Mouse (Mus musculus) skeletal muscle tissue, adult 2 months (tissue): ENCODE results near the gene Rbm28.

Source experiments
- DNase-seq: peaks from one replicate; pipeline ENCODE4 v3.0.0-alpha.2; 2012; ENCODE audit warnings: low read depth, low spot score

Gene Rbm28

DNA sequence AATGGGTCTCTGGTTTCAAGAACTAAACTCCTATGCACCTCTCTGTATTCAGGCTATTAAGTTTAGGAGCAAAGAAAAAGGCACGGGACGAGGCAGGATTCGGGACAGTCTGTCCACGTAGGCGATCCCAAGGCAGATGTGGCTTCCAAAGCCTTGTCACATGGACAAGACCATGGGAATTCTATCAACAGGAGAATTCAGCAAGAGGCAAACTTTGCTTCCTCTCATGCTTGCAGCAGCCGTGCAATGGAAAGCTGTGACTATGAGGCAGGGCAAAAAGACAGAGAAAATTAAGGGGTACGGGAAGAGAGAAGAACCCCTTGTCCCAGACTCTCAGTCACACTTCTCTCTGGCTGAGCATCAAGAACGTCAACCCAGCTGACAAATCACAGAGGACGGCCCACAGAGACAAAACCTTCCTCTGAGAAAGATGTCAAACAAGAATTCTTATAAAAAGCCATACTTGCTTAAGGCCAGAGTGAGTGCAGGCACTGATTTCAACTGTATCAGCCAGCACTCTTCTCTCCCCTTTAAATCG, 82.9 kb downstream of the Rbm28 start:
- peak; percentile 11 for DNase-seq

DNA sequence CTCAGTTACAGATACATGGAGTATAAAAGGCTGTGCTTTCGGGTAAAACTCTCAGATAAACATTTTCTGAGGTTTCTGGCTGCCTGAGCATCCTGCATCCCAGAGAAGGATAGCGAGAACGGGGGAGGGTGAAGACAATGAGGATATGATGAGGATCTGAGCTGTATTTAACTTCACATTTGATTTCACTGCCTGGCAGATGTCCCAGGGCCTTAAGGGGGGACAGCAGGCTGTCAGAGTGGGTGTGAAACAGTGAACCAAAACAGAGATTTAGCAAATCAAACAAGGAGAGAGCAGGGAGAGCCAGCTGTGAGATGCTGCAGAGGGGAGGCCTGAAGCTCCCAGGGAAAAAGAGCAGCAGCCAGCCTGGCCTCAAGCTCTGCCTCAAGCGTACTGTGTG, 85.5 kb downstream of the Rbm28 start:
- DNase-seq = no peak

DNA sequence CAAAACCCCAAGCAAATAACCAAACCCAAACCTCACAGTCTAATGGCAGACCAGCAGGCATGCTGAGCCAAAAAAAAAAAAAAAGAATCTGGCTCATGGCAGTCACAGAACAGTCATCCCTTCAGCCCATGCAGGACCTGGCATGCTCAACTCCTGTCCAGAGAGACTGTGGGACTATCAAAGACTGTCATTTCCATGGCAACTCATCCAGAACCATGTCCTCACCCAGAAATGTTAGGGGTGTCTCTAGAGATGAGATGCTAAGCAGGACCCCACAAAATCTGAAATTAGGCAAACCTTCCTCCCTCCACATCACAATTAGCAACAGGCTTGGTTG, 90.7 kb downstream of the Rbm28 start:
- no peak for DNase-seq
